Mouse (Mus musculus) right cerebral cortex, postnatal 14 days (tissue): ENCODE data around the gene Lrrc1.
A peak's percentile ranks its signal among the peaks of the same experiment; 100 is the strongest.

ENCODE experiments used
- DNase-seq: peaks from one replicate; pipeline ENCODE4 v3.0.0; 2022

Lrrc1 gene

DNA sequence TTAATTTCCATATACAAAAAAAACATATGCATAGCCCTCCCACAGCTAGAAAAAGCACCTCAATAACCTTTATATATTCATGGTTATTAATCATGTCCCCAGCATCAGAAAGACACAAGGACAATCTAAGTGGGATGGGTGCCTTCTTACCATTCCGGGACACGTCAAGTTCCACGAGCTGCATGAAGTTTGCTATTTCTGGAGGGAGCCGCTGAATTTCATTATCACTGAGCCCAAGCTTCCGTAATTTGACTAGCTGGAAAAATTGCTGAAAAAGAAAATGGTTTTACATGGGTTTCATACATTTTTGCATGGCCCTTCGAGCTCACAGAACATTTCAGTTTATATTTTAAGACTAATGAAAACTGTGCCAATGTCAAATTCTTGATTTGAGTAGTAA is 45.6 kb downstream of the Lrrc1 start:
- no peak for DNase-seq

DNA sequence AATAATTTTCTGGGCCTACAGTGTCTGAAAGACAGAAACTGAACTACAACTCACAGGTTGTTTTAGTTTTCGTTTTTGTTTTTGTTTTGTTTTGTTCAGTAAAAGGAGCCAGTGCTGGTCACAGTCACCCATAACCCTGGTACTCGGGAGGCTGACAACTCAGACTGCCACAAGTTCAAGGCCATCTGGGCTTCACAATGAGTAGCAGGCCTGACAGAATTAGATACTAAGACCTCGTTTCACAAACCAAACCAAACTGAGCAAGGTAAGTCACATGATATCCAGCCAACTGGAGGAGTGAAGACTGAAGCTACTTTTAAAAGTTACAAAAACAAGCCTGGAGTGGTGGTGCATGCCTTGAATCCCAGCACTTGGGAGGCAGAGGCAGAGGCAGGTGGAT is 46.3 kb downstream of the Lrrc1 start:
- DNase-seq = no peak

DNA sequence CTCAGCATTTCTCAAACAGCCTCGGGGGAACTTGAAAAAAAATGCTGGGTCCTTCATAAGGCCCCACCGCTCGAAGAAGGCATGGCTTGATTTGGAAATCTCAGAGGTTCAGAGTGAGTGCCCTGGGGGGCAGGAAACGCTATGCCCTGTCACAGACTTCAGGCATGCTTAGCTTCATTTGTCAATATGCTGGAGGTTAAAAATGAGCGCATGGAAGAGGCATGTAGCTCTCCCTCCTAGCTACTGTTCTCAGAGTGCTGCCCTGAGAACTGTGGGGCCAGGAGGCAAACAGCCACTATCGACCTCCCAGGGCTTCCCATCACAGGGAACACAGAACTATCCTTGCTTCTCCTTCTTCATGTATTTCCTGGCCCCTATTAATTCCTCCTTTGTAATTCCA is 47.5 kb downstream of the Lrrc1 start:
- no peak for DNase-seq

DNA sequence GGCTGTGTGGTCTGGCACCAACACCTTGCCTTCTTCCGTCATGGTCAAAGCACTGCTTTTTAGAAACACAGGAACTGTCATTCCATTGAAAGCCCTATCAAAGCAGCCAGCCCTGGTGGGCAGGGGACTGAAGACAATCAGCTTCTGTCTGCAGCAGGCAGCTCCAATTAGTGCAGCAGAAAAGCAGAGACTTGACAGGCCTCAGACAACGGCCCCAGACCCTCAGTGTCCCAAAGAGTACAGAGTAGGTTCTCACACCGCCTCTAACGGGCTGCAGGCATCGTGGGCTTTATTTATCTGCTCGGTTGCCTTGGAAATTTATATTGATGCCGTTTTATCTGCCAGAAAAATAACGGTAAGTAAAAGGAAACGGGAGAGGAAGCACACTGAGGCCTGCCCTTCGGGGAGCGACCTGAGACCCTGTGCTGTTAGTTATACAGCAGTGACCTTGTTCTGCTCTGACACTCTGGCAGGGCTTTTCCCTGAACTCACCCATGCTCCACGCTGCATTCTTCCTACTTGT is 48.1 kb downstream of the Lrrc1 start:
- DNase-seq = no peak

DNA sequence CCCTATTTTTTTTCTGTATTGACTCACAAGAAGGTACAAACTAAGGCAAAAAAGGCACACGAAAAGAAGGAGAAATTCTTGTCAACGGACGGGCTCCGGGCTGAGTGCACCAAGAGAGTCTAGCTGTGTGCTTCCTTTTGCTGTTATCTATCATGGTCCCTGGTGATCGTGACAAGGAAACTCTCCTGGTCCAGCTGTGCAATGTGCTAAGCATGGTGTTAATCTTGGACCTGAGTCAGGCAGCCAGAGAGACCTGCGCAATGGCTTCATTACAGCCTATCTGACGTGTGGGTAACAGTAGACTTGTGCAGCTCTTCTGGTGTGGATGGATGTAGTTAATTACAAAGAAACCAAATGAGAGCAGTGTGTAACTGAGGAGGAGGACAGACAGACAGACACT is 50.4 kb downstream of the Lrrc1 start:
- DNase-seq = no peak

DNA sequence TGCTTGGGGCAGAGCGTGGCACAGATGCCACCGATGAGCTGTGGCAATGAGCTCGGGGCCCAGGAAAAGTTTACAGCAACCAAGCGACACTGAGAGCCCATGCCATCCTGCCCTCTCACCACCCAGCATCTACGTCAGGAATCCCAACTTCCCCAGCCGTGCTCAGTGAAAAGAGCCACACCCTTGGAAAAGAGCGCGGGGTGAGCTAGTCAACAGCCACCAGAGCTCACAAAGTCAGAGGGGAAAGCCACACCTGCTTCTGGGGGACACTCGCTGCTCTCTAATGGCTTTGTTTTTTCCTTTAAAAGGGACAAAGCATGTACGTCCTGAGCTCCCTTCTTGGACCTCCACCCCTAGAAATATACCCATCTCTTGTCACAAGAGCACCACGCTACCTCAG is 56.1 kb downstream of the Lrrc1 start:
- no peak for DNase-seq

DNA sequence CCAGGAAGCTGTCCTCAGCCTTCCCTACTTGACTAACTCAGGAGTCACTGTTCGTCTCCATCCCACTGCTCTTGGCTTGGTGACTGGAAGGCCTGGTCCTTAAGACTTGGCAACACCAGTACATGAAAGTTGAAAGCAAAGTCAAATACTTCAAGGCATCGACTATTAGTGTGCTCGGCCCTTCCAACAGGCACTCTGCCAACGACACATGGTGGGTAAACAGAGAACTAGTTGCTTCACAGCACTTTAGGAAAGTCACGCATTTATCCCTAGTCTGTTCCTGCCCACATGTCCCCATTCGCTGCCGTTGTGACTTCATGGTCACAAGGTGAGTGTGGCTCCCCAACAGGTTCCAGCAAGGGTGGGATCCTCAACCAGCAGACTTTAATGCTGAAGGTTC is 57.2 kb downstream of the Lrrc1 start:
- no peak for DNase-seq

DNA sequence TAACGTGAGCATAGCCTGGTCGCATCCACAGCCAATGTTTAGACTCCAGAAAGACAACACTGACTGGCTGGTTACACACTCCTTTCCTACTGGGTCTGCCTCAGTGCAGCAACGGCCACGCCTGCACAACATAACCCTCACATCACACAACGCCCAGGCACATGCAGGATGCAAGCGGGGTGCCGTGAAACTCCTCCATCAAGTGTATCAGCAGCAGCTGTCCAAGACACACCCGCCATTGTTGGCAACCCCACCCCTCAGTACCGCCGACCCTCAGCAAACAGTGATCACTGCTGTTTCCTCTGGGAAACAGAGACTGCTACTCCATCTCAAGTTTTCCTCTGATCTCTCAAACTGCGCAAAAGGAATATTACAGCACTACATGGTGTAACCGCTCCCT is 58.8 kb downstream of the Lrrc1 start:
- no peak for DNase-seq

DNA sequence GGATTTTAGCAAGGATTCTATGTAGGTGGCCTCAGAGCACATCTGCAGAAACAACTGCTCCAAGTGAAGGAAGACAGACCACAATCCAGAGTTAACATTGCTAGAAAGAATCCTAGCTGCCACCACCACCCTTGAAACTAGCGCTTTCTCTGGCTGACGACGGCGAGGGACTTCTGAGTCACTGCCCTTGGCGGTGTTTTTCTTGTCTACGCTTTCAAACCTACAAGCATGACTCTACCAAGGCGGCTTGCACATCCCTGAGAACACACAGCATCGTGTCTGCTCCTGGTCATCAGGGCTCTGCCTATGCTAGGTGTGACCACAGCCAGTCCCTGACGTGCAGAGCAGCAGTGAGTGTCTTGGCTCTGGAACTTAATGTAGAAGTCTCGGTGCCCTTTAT is 59.9 kb downstream of the Lrrc1 start:
- DNase-seq = no peak

DNA sequence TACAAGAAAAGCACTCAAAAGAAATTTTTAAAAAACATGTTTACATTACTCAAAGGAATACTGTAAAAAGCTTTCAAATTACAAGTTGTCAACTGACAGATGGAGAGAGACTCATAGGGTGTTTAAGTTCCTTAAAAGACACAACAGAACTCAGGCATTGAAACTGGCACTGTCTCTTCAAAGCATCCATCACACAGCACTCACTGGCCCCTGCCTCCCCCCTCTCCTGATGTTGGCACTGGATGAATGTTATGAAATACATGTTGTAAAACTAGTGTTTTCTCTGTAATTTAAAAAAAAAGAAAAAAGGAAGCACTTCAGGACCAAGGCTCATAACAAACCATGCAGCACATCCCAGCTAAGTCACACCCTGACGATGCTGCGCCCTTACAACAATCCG is 61.1 kb downstream of the Lrrc1 start:
- no peak for DNase-seq

DNA sequence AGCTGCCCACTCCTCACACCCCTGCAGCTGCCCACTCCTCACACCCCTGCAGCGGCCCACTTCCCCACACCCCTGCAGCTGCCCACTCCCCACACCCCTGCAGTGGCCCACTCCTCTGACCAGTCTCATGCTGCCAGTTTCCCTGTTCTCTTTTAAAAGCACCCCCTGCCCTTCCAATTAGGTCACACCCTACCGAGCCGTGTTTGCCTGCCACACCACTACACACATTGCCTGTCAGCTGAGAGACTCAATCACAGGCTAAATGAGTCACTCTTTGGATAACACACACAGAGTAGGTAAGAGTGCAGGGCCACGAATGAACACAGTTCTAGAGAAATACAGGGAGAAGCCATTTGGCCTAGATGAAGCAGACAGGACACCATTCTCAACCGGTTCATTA is 62.4 kb downstream of the Lrrc1 start:
- DNase-seq = no peak

DNA sequence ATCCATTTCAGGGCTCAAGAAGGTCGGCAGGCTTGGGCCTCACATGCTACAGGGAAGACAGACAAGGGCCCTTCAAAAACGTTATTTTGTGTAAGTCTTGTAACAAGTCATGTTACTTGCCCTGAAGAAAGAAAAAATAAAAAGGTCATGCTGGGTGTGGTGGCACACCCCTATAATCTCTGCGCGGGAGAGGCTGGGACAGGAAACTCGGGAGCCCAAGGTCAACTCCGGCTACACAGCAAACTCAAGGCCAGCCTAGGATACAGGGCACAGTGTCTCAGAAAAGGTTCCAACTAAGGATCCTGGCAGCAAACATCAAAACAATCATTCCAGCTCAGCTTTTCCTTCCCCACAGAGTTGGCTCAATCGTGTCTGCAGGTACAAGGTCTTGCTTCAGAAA is 63.3 kb downstream of the Lrrc1 start:
- DNase-seq = no peak

DNA sequence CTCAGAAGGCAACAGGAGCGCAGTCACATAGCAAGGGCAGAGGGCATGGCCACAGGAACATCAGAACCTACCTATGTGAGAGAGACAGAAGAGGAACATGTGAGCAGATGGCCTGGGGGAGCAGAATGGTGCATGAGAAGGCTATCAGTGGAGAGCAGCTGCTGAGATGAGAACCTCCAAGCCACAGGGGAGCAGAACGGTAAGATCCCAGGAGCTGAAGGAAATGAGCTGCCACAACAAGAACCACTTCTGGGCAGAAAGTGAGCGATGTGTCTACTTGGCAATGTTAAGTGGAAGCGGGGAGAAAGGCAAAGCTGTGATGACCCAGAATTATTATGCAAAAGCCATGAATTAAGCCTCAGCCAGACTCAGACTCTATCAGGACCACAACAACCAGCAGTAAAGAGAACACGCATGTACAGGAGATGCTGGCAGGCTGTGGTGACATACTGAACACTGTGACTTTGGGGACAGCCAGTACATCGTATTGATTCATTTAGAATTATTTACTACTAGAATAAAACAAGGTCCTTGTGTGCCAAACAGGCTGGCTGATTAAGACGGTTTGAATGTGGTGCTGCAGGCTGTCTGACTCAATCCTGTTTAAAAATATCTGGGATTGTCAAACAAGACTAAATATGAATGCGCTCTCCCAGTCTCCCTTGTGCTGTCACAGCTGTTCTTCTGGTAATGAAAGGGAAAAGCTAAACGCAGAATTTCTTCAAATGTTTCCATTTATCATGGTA is 63.9 kb downstream of the Lrrc1 start:
- no peak for DNase-seq

DNA sequence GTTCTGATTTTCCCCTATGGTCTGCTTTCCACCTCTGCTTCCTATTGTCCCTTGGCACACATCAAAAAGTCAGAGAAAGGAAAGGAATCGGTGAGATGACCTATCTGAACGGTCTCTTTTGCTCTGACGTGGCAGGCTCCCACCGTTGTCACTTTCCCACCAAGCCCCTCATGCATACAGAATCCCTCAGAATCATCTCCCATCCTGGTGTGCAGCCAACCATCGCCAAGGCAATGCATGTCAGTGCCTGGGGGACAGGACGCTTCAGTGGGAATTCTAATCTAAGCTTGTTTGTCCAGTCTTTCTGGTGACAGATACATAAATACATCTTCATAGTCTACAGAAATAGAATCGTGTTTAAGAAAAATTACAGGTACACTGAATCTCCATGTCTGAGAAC is 64.7 kb downstream of the Lrrc1 start:
- no peak for DNase-seq

DNA sequence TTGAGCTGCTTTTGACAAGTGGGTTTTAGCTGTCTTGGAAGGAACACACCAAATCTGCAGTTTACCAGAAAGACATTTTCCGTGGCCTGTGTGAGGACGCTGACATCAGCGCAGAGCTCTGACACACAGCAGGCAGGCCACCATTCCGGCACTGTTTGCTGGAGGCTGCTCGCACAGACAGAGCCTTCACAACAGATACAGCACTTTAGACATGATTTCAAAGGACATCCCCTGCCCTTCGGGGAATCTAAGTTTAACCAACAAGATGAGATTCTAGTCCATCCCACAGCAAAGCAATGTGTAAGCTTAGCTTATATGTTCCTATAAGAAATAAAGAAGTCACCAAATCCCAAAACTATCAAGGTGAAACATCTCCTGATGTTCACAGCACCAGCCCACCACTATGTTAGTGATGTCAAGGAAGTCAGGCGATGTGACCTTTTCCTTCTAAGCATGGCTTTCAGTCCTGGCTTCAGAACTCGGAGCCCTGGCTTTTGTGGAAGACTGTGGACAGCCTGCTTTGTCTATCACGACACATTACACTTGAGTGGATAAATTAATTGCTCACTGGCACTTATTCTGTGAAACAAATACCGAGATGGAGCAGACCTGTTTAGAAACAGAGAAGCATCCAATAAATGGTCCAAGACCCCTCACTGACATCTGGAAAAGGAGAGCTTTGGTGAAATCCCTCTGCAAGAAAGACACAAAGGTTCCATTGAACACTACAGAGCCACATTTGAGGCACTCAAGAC is 66.3 kb downstream of the Lrrc1 start:
- DNase-seq = no peak

DNA sequence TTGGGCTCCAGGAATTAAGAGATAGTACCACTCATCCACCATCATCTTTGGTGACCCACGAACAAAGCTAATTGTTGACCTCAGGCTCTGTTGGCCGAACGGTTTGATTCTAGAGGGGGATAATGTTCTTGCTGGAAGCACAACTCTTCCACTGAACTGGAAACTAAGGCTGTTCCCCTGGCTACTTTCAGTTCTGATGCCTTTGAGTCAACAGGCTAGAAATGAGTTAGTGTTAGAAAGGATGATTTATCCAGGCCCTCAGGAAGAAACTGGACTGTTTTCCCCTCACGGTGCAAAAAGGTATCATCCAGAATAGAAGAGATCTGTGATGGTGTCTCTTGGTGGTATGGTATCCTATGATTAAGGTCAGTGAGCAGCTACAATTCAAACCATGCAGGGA is 70.1 kb downstream of the Lrrc1 start:
- no peak for DNase-seq

DNA sequence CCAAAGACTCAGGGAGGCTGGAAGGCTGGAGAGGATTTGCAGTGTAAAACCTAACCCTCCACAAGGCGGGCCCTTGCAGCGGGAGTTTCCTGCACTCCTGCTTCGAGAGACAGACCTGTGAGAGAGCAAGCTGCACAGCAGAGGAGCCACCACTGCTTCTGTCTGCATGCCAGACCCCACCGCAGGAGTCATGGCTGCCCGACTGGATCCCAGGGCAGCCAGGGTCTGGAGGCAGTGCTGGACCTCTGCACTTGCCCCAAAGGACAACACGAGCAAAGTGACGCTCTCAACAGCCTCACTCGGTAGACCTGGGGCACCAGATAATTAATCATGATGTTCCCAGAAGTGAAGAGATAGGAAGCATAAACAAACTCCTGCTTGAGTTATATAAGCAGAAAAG is 72.1 kb downstream of the Lrrc1 start:
- no peak for DNase-seq

DNA sequence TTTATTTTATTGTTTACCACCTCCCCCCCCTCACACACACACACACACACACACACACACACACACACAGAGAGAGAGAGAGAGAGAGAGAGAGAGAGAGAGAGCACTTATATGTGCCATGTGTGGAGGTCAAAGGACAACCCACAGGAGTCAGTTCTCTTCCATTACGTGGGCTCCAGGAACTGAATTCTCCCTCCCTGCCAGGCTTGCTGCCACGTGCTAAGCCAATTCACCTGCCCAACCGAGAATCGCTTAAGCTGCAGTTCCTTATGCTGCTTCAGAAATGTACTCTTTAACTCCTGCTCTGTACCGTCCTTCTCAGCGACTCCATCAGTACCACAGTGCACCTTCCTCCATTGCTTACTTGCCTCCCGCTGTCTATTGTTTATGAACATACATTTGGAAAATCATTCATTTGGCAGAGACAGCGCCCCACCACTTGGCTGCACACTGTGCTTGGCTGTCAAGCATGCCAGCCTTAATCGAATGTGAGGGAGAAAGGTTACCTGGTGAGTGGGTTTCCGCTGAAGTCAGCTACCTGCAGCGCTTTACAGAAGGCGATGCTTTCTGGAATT is 72.9 kb downstream of the Lrrc1 start:
- no peak for DNase-seq

DNA sequence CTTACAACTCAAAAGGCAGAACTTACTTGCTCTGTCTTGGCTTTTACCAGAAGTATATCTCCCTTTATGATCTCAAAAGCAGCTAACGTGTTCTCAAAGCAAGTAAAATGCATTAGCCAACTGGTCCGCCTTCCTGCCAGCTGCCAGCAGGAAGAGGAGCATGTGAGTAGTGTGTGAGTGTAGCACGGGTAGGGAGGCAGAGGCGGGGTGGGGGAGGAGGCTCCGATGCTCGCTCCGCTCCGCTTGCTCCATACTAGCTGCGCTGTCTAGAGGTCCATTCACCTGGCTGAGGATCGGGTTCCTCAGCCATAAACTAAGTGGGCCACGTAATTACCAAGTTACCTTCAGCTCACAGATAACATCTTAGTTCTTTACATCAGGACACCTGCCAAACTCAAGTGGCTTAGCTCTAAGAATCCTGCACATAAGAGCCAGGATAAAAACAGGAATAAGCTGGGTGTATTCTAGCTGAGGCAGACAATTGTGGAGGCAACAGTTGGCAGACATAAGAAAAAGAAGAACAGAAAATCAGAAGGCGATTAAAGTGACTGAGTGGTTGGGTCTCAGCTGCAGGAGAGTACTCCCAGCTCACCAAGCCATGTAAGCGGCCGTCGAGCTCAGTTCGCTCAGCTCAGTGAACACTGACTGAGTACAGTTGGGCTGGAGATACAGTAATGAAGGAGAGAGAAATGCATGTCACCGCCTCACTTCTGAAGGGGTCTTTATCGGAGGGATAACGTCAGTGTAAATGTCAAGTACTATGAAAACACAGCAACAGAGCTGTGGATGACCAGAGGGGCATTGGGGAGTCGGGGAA is 74.7 kb downstream of the Lrrc1 start:
- DNase-seq = peak; percentile 47

DNA sequence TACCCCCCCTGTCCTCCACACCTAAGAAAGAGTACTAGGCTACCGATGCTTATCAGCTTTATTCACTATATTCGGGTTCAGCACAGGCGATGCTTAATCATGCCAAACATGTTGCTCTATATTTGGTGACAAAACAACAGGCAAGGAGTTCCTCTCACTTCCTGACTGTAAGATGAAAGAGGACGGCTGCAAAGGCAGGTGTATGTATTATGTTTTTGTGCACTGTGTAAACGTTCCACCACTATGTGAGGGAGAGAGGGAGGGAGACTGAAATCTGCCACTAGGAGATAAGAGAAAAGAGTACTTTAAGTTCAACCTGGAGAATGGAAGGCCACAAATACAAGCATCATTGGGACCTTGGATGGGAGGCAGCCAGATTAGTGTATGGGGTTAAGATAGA is 77.7 kb downstream of the Lrrc1 start:
- no peak for DNase-seq

DNA sequence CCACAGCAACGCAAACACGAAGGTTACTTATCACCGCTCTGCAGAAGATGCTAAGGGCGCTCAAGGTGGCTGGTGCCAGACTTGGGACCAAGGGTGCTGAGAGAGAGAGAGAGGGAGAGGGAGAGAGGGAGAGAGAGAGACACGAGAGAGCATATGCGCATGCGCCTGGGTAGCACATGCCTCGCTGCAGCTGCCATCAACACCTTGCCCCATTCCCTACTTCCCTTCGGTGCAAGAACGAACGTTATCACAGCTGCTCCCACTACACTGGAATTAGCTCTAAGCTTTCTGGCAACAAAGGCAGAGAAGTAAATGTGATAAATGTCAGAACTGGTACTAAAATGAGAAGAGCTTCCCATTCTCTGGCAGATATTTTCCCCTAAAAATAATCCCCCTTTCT is 79.3 kb downstream of the Lrrc1 start:
- peak; percentile 35 for DNase-seq

DNA sequence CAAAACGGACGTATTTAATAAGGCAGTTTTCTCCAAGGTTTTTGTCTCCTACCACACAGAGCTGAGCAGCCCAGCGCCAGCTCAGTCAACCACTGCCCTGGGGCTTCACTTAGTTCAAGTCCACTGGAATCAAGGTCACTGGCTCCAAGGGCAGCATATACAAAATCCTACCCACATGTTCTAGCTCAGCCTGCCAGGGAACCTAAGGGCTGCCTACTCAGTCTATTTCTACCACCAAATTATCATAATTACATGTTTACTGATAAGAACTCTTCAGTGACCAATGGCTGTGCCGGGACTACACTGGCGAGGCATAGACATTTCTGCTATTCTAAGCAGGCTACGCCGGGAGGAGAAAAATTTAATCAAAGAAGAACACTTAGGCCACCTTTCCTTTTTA is 80.8 kb downstream of the Lrrc1 start:
- DNase-seq = no peak

DNA sequence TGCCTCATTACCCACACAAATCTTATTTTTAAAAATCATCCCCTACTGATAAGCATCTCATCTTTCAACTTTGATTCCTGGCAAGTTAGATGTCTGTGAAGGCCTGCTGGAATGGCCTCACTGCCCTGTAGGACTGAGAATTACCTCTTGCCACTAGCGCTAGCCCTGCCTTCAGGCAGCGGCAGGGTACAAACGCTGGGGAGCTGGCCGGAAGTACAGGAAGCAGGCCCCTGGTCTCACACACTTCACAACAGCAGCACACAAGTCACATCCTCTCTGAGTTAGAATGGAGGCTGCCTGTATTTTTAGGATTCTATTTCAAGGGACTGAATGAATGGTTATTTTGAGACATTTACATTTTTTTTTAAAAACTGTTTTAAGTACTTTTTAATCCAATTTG is 81.5 kb downstream of the Lrrc1 start:
- DNase-seq = no peak
